Mouse (Mus musculus) lung, adult 18-20 months (tissue): ENCODE data around the gene Gm21861.
"Not testable (repeated sequence)": the region's sequence is repeated elsewhere in the genome, so short reads cannot be mapped to it uniquely, and the experiment has no call there.

Experiments
- DNase-seq, 2 experiments: peaks; one replicate each; pipeline ENCODE4 v3.0.0; 2022; ENCODE audit warnings: mixed read lengths in 2 of 2

Gene Gm21861

DNA sequence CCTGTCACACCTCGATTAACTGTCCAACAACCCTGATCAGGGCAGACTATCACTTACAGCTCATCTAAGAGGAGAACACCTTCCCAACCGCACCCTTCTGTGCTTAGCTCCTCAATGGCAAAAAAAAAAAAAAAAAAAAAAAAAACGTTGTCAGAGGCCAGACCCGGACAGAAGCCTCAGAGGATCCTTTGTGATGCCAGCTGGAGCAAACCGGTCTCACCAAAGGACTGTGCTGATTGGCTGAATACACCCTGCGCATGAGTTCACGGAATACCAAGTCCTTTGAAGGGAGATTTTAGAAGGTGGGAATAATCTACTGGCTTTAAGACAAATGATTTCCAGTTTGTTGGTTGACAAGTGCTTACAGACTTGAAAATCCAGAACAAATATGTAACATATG lies at the start of gene Gm21861:
Gene Gm21861, minus strand, starts transcription at position 101 of the 400 bp plus-strand sequence.
- DNase-seq = not testable (repeated sequence)
